Mouse (Mus musculus): Measurements from ENCODE around the gene B3gnt3. TPM values are rescaled to one million over a fixed set of nuclear protein-coding genes. Genes with fewer than 3 reads are reported as not detected.

B3gnt3 gene
- total RNA-seq, 2 experiments from 2014 or later: 2.1 to 2.9 TPM

DNA sequence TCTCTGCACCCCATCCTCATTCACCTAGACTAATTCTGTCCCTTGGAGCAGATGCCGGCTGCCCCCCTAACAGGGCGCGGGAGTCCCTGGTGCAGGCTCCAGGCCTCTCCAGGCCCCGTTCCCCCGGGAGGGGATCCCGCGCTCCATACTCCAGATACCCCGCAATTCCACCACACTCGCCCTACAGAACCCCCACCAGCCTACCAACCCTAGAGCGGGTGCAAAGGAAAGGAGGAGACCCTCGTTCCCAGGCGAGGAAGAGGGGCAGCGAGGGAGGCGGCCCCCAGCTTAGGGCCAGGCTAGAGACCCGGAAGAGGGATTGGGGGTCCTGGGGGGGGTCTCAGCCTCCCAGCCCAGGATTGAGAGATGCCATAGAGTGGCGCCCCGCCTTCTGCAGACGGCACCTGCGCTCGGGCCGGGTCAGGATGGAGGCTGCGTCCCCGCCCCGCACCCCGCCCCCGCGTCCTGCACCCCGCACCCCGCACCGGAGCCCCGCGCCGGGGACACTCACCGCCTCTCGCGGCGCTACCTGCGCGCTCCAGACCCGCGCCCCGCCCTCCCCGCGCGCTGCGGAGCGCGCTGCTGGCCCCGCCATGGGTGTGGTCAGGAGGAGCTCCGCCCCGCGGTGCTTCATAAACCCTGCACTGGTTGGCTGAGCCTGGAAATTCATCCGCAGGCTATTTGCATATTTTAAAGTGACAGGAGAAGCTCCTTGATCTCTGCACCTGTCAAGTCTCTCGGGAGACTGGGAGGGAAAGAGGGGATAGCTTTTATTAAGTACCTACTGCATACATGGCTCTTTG, 23.7 kb upstream of the B3gnt3 start, which contains the start of gene Fcho1:
TSS of gene Fcho1 (minus strand) at position 595 of the 803 bp plus-strand sequence.
- intact Hi-C loops (cut with DNase I): no loop called here
- TF ChIP-seq CTCF (IDR thresholded peaks at IDR 0.05): no peak
- DNase-seq: peak; percentile 62
- Histone ChIP-seq H3K4me3 (peak within 1 kb of the TSS; percentile 68), H3K27ac (no peak within 1 kb of the TSS)

GRCm38 (mm10) chr8:71724389-71724788, 22.8 kb upstream of the B3gnt3 start:
- no peak for TF ChIP-seq CTCF (IDR thresholded peaks at IDR 0.05)
- no peak overlapping the region for H3K27ac ChIP-seq
- H3K4me3 ChIP-seq: no peak overlapping the region
- intact Hi-C loops (cut with DNase I): no loop called here
- DNase-seq: no peak

DNA sequence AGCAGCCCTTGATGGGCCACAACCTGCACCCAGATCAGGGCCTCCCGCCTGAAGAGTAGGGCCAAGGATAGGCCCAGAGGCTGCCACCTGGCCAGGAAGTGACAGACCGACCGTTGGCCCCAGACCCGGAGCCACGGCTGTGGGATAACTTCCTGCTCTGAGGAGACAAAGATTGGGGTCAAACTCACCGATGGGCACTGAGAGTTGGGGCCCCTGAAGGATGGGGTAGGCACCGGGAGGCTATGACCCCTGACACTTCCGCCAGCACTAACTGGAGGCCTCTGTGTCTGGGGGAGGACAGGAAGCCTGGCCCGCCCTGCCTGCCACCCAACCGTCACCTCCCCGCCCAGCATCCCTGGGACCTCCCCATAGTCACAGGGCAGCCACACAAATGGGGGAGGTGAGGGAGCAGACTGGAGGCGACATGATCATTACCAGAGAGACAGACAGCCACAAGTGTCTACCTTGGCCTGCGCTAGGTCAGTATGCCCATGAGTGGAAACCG, 21.5 kb upstream of the B3gnt3 start:
- Histone ChIP-seq H3K4me3 (no peak overlapping the region), H3K27ac (no peak overlapping the region)
- DNase-seq: no peak
- no peak for TF ChIP-seq CTCF (IDR thresholded peaks at IDR 0.05)
- intact Hi-C loops (cut with DNase I): no loop called here

DNA sequence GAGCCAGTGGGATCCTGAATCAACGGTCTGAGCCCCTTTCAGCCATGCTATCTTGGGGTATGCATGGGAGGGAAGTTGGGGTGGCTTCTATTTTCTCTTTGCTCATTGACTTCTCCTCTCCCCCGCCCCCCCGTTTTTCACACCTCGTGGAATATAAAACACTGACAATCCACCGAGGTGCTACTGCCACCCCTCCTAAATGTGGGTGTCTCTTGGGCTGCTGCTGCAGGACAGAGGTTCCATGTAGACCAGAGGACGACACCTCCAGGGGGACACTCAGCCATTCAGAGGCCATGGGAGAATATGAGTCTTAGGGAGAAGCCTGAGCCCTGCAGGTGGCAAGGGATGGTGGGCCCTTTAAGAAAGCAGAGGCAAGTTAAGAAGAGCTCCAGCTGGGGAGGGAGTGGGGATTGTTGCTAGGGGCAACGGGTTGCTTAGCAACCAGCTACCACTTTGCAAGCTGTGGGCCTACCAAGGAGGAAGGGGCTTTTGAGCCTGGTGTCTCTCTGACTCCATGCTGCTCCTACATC, 18.4 kb upstream of the B3gnt3 start:
- no peak overlapping the region for H3K4me3 ChIP-seq
- no peak for DNase-seq
- no peak overlapping the region for H3K27ac ChIP-seq
- TF ChIP-seq CTCF (IDR thresholded peaks at IDR 0.05): no peak
- intact Hi-C loops (cut with DNase I): no loop called here

GRCm38 (mm10) chr8:71719218-71719617, 17.6 kb upstream of the B3gnt3 start:
- DNase-seq: no peak
- Histone ChIP-seq H3K27ac (no peak overlapping the region), H3K4me3 (no peak overlapping the region)
- intact Hi-C loops (cut with DNase I): no loop called here
- TF ChIP-seq CTCF (IDR thresholded peaks at IDR 0.05): no peak

DNA sequence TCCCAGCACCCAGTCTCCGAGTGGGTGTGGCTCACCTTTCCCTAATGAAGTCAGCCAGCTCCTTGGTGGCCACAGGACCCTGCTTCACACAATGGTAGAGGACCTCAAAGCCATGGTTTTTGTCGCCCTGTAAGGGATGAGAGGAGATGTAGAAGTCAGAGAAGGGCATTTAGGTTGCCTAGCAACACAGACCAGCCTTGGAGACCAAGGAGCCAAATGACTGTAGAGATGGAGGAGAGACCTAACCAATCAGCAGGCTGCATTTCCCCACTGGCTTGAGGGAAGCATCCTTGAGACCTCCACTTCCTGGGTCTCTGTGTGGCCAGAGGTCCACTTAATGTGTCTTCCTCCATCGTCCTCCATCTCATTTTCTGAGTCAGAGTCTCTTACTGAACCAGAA, 16.7 kb upstream of the B3gnt3 start:
- TF ChIP-seq CTCF (IDR thresholded peaks at IDR 0.05): no peak

DNA sequence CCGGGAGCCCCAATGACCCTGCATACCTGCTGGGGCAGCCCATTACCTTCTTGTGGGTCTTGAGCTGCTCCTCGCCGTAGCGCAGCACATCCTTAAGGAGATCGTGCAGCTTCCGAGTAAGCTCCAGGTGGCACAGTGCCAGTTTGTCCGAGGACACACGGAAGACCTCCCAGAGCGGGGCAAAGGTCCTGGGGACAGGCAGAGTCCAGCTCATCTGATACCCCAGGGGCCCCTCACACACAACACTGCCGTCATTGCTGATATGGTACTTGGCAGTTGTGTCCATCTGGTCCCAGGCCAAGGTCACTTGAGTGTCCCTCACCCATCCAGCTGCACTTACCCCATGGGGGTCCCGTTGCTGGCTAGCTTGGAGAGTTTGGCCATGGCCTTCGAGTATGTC, 15.5 kb upstream of the B3gnt3 start:
- Histone ChIP-seq H3K27ac (no peak overlapping the region), H3K4me3 (no peak overlapping the region)
- no peak for DNase-seq
- no peak for TF ChIP-seq CTCF (IDR thresholded peaks at IDR 0.05)
- intact Hi-C loops (cut with DNase I): no loop called here

More for the DNA sequence above, 16.7 kb upstream of the B3gnt3 start:
- H3K27ac ChIP-seq: no peak overlapping the region
- DNase-seq: no peak
- H3K4me3 ChIP-seq: no peak overlapping the region
- intact Hi-C loops (cut with DNase I): no loop called here

DNA sequence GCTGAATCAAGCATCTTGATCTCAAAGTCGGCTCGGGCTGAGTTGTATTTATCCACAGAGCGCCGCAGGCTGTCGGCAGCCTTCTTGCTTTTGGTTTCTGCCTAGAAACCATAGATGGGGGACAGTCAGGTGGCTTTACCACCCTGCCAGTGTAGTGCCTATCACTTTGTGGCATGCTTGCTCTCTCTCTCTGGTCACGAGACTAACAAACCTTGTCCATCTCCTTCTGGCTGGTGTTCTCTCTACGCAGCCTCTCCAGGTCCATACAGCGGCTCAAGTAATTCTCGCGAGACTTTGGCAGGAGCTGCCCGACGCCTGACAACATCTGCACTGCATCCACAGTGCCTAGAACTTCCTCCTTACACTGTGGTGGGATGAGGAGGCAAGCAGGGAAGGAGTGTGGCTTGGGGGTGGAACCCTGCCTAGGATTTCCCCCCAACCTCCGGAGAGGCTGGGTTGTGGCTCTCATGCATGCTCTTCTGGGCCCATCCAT, 15.0 kb upstream of the B3gnt3 start:
- intact Hi-C loops (cut with DNase I): no loop called here
- TF ChIP-seq CTCF (IDR thresholded peaks at IDR 0.05): no peak
- Histone ChIP-seq H3K27ac (no peak overlapping the region), H3K4me3 (no peak overlapping the region)
- DNase-seq: no peak

DNA sequence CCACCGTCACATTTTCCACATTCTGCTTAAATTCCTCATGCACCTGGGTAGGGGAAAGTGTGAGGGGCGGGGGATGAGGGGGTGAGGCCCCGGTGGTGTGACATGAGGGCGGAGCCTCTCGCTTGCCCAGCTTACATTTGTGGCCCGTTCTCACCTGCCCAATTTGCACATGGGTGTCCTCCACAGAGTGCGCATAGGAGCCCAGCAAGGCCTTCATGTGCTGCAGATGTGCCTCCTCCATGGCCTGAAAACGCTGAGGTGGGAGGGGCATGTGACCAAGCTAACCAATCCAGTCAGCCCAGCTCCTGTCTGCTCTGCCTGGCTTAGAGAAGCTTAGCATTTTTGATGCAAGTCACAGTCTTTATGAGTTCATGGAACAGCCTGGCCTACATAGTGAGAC, 13.9 kb upstream of the B3gnt3 start:
- intact Hi-C loops (cut with DNase I): no loop called here
- Histone ChIP-seq H3K4me3 (no peak overlapping the region), H3K27ac (no peak overlapping the region)
- DNase-seq: no peak
- no peak for TF ChIP-seq CTCF (IDR thresholded peaks at IDR 0.05)

- no peak for TF ChIP-seq CTCF (IDR thresholded peaks at IDR 0.05)
- intact Hi-C loops (cut with DNase I): no loop called here
These were observed 10.0 kb upstream of the B3gnt3 start for GRCm38 (mm10) chr8:71711574-71711973.

DNA sequence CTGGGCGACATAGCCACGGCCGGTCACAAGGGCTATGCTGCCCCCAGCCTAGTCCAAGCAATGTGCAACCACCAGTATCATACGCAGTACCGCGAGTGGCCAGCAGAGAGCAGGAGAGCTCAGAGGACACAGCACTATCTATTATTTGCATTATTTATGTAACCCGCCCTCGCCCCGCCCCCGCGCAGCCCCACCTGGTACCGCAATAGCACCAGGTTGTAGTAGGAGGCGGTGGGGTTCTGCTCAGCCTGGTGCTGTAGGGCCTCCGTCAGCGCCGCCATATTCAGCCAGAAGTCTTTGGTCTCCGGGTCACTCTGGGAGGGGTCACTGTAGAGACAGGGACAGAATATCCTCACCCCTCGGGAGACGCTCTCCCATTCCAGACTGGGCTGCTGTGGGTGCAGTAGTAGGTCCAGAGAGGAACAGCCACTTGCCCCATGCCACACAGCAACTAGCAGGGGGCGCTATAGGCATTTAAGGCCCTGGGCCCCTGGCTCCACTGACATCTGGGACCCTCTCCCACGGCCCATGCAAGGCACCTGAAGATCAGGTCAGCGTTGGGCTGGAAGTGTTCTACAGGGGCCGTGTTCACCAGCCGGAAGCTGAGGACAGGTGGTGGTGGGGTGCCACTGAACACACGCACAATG, 8.3 kb upstream of the B3gnt3 start:
- peak; percentile 64 for DNase-seq
- peak; percentile 70 for TF ChIP-seq CTCF (IDR thresholded peaks at IDR 0.05)
- Histone ChIP-seq H3K4me3 (peak overlapping the region; percentile 51), H3K27ac (no peak overlapping the region)
- intact Hi-C loops (cut with DNase I): no loop called here

More at GRCm38 (mm10) chr8:71711574-71711973, 10.0 kb upstream of the B3gnt3 start:
- no peak for DNase-seq
- no peak overlapping the region for H3K4me3 ChIP-seq
- no peak overlapping the region for H3K27ac ChIP-seq

- intact Hi-C loops (cut with DNase I): no loop called here
- no peak for TF ChIP-seq CTCF (IDR thresholded peaks at IDR 0.05)
These were observed 7.7 kb upstream of the B3gnt3 start for GRCm38 (mm10) chr8:71709134-71709799.

More at GRCm38 (mm10) chr8:71709134-71709799, 7.7 kb upstream of the B3gnt3 start:
- DNase-seq: no peak
- Histone ChIP-seq H3K27ac (no peak overlapping the region), H3K4me3 (no peak overlapping the region; the same call in 1 of the 2 replicates)

All from gastrocnemius, adult 2 months (tissue).